Mouse (Mus musculus): ENCODE measurements around the gene Sowahc. TPM values are rescaled to one million over a fixed set of nuclear protein-coding genes. Genes with fewer than 3 reads are reported as not detected.
A peak's percentile ranks its signal among the peaks of the same experiment; 100 is the strongest.

Gene Sowahc
- polyA plus RNA-seq, 1 experiment, result 3.1 TPM

- no peak for TF ChIP-seq CTCF (IDR thresholded peaks at IDR 0.05; ENCODE audit: control insufficient read depth, insufficient read depth, low read length)
- no peak for TF ChIP-seq POLR2A (IDR thresholded peaks at IDR 0.05; ENCODE audit: borderline replicate concordance, control insufficient read depth, low read depth, low read length)
- peak overlapping the region; percentile 91 for H3K4me3 ChIP-seq (replicated peaks; ENCODE audit: control insufficient read depth, low read depth, low read length)
- 7% methylated on average over 49 of the region's 49 CpGs for WGBS
- peak overlapping the region; percentile 85 for H3K27ac ChIP-seq (ENCODE audit: control insufficient read depth, insufficient read depth, low read depth, low read length, poor library complexity)
- no peaks in the 10 kb centered on the region for H3K4me1 ChIP-seq (ENCODE audit: control insufficient read depth, insufficient read depth, low read length)
These were observed 733 bp downstream of the Sowahc start for GRCm38 (mm10) chr10:59222271-59223101.

GRCm38 (mm10) chr10:59223301-59223700, 1.5 kb downstream of the Sowahc start:
- H3K4me3 ChIP-seq (replicated peaks; ENCODE audit: control insufficient read depth, low read depth, low read length), result peak overlapping the region; percentile 91
- no peak overlapping the region for H3K27ac ChIP-seq (ENCODE audit: control insufficient read depth, insufficient read depth, low read depth, low read length, poor library complexity)
- 52% methylated on average over 14 of the region's 14 CpGs for WGBS
- no peaks in the 10 kb centered on the region for H3K4me1 ChIP-seq (ENCODE audit: control insufficient read depth, insufficient read depth, low read length)
- TF ChIP-seq POLR2A (IDR thresholded peaks at IDR 0.05; ENCODE audit: borderline replicate concordance, control insufficient read depth, low read depth, low read length), result no peak
- TF ChIP-seq CTCF (IDR thresholded peaks at IDR 0.05; ENCODE audit: control insufficient read depth, insufficient read depth, low read length), result no peak

- Histone ChIP-seq H3K4me3 (replicated peaks; ENCODE audit: control insufficient read depth, low read depth, low read length) (no peak overlapping the region), H3K4me1 (ENCODE audit: control insufficient read depth, insufficient read depth, low read length) (no peaks in the 10 kb centered on the region), H3K27ac (ENCODE audit: control insufficient read depth, insufficient read depth, low read depth, low read length, poor library complexity) (no peak overlapping the region)
- no peak for TF ChIP-seq CTCF (IDR thresholded peaks at IDR 0.05; ENCODE audit: control insufficient read depth, insufficient read depth, low read length)
- WGBS, result 80% methylated on average over 4 of the region's 4 CpGs
These were observed 2.1 kb downstream of the Sowahc start for GRCm38 (mm10) chr10:59223890-59224289.

GRCm38 (mm10) chr10:59225137-59225536, 3.4 kb downstream of the Sowahc start:
- 61% methylated on average over 2 of the region's 2 CpGs for WGBS
- Histone ChIP-seq H3K4me3 (replicated peaks; ENCODE audit: control insufficient read depth, low read depth, low read length) (no peak overlapping the region), H3K27ac (ENCODE audit: control insufficient read depth, insufficient read depth, low read depth, low read length, poor library complexity) (no peak overlapping the region), H3K4me1 (ENCODE audit: control insufficient read depth, insufficient read depth, low read length) (no peaks in the 10 kb centered on the region)
- TF ChIP-seq POLR2A (IDR thresholded peaks at IDR 0.05; ENCODE audit: borderline replicate concordance, control insufficient read depth, low read depth, low read length) (no peak), CTCF (IDR thresholded peaks at IDR 0.05; ENCODE audit: control insufficient read depth, insufficient read depth, low read length) (no peak)

GRCm38 (mm10) chr10:59229205-59229820, 7.6 kb downstream of the Sowahc start:
- Histone ChIP-seq H3K27ac (ENCODE audit: control insufficient read depth, insufficient read depth, low read depth, low read length, poor library complexity) (no peak overlapping the region), H3K4me3 (replicated peaks; ENCODE audit: control insufficient read depth, low read depth, low read length) (no peak overlapping the region), H3K4me1 (ENCODE audit: control insufficient read depth, insufficient read depth, low read length) (no peaks in the 10 kb centered on the region)
- TF ChIP-seq POLR2A (IDR thresholded peaks at IDR 0.05; ENCODE audit: borderline replicate concordance, control insufficient read depth, low read depth, low read length) (no peak), CTCF (IDR thresholded peaks at IDR 0.05; ENCODE audit: control insufficient read depth, insufficient read depth, low read length) (no peak)
- 55% methylated on average over 4 of the region's 4 CpGs for WGBS

GRCm38 (mm10) chr10:59235227-59235626, 13.5 kb downstream of the Sowahc start:
- 61% methylated on average over 2 of the region's 2 CpGs for WGBS
- Histone ChIP-seq H3K4me1 (ENCODE audit: control insufficient read depth, insufficient read depth, low read length) (no peaks in the 10 kb centered on the region; the same call in 1 of the 2 replicates), H3K4me3 (replicated peaks; ENCODE audit: control insufficient read depth, low read depth, low read length) (no peak overlapping the region), H3K27ac (ENCODE audit: control insufficient read depth, insufficient read depth, low read depth, low read length, poor library complexity) (no peak overlapping the region)
- TF ChIP-seq POLR2A (IDR thresholded peaks at IDR 0.05; ENCODE audit: borderline replicate concordance, control insufficient read depth, low read depth, low read length) (no peak), CTCF (IDR thresholded peaks at IDR 0.05; ENCODE audit: control insufficient read depth, insufficient read depth, low read length) (no peak)

- WGBS, result 43% methylated on average over 4 of the region's 4 CpGs
- Histone ChIP-seq H3K27ac (ENCODE audit: control insufficient read depth, insufficient read depth, low read depth, low read length, poor library complexity) (no peak overlapping the region), H3K4me3 (replicated peaks; ENCODE audit: control insufficient read depth, low read depth, low read length) (no peak overlapping the region), H3K4me1 (ENCODE audit: control insufficient read depth, insufficient read depth, low read length) (no peaks in the 10 kb centered on the region; the same call in 1 of the 2 replicates)
- TF ChIP-seq CTCF (IDR thresholded peaks at IDR 0.05; ENCODE audit: control insufficient read depth, insufficient read depth, low read length) (no peak), POLR2A (IDR thresholded peaks at IDR 0.05; ENCODE audit: borderline replicate concordance, control insufficient read depth, low read depth, low read length) (no peak)
These were observed 14.1 kb downstream of the Sowahc start for GRCm38 (mm10) chr10:59235847-59236246.

GRCm38 (mm10) chr10:59236486-59236885, 14.7 kb downstream of the Sowahc start:
- TF ChIP-seq CTCF (IDR thresholded peaks at IDR 0.05; ENCODE audit: control insufficient read depth, insufficient read depth, low read length), result no peak
- TF ChIP-seq POLR2A (IDR thresholded peaks at IDR 0.05; ENCODE audit: borderline replicate concordance, control insufficient read depth, low read depth, low read length), result no peak
- 24% methylated on average over 6 of the region's 6 CpGs for WGBS
- Histone ChIP-seq H3K4me1 (ENCODE audit: control insufficient read depth, insufficient read depth, low read length) (no peaks in the 10 kb centered on the region; the same call in 1 of the 2 replicates), H3K4me3 (replicated peaks; ENCODE audit: control insufficient read depth, low read depth, low read length) (no peak overlapping the region), H3K27ac (ENCODE audit: control insufficient read depth, insufficient read depth, low read depth, low read length, poor library complexity) (no peak overlapping the region)
